Mouse (Mus musculus) thymus, postnatal 10 days (tissue): ENCODE data around the gene Glipr1l2.
"Not testable (repeated sequence)": the region's sequence is repeated elsewhere in the genome, so short reads cannot be mapped to it uniquely, and the experiment has no call there.

Experiments used
- DNase-seq, 2 experiments: peaks; one replicate each; pipeline ENCODE4 v3.0.0; 2021; ENCODE audit warnings: low spot score in 2 of 2

Glipr1l2 gene

GRCm38 (mm10) chr10:112083157-112083556, at the start of gene Glipr1l2:
Glipr1l2 (plus strand) TSS chr10:112083354.
- DNase-seq: no peak

GRCm38 (mm10) chr10:112043523-112043922, 39.6 kb upstream of the Glipr1l2 start:
- DNase-seq: not testable (repeated sequence)

GRCm38 (mm10) chr10:112044283-112044682, 38.9 kb upstream of the Glipr1l2 start:
- DNase-seq: not testable (repeated sequence)

GRCm38 (mm10) chr10:112051220-112051619, 31.9 kb upstream of the Glipr1l2 start:
- DNase-seq: no peak

- not testable (repeated sequence) for DNase-seq
Measured at GRCm38 (mm10) chr10:112051956-112052355, 31.2 kb upstream of the Glipr1l2 start.

- DNase-seq: no peak
Measured at GRCm38 (mm10) chr10:112059702-112060582, 23.2 kb upstream of the Glipr1l2 start, which contains the start of gene Glipr1l1. Glipr1l1 (plus strand) TSS chr10:112060189.

GRCm38 (mm10) chr10:112060583-112060934, 22.6 kb upstream of the Glipr1l2 start:
- not testable (repeated sequence) for DNase-seq

- no peak for DNase-seq
Measured at GRCm38 (mm10) chr10:112080044-112080443, 3.1 kb upstream of the Glipr1l2 start.

GRCm38 (mm10) chr10:112105785-112106184, 22.6 kb downstream of the Glipr1l2 start:
- DNase-seq: peak; percentile 29 to 49

GRCm38 (mm10) chr10:112110401-112110800, 27.2 kb downstream of the Glipr1l2 start:
- DNase-seq: no peak

GRCm38 (mm10) chr10:112125090-112125489, 41.9 kb downstream of the Glipr1l2 start:
- DNase-seq: not testable (repeated sequence)

- DNase-seq: not testable (repeated sequence)
Measured at GRCm38 (mm10) chr10:112127682-112128230, 44.6 kb downstream of the Glipr1l2 start.

- DNase-seq: no peak
Measured at GRCm38 (mm10) chr10:112132194-112132593, 49.0 kb downstream of the Glipr1l2 start.

- peak in 1 of 2 experiments; percentile 20 for DNase-seq
Measured at GRCm38 (mm10) chr10:112138050-112138870, 55.1 kb downstream of the Glipr1l2 start.

GRCm38 (mm10) chr10:112138871-112139430, 55.8 kb downstream of the Glipr1l2 start:
- DNase-seq: no peak

- no peak for DNase-seq
Measured at GRCm38 (mm10) chr10:112139834-112140233, 56.7 kb downstream of the Glipr1l2 start.
